Mouse (Mus musculus) left cerebral cortex, adult 18-20 months (tissue): ENCODE data around the gene Cnksr3. TPM values are rescaled to one million over a fixed set of nuclear protein-coding genes. Genes with fewer than 3 reads are reported as not detected.

ENCODE experiments used
- DNase-seq, 2 experiments: peaks; one replicate each; pipeline ENCODE4 v3.0.0; 2021 to 2022; ENCODE audit warnings: low spot score in 2 of 2, mixed read lengths in 1 of 2
- long read RNA-seq, 2 experiments: library from polyadenylated mRNA; stranded (forward); transcript quantifications; one replicate each; pipeline ENCODE4 v2.0.0; 2021
- total RNA-seq, 2 experiments: library from RNA; stranded (reverse); gene quantifications; 2 replicates each; pipeline ENCODE4 v1.2.3; 2021

Cnksr3 gene
- total RNA-seq: 1 to 10 TPM; 3.6 to 3.8 TPM
- long read RNA-seq, experiment 1, partial matches to known transcripts: 1 of 4 reads
- long read RNA-seq, experiment 1, other reads (novel, unspliced or antisense): 0 of 4 reads
- long read RNA-seq, experiment 2, partial matches to known transcripts: 0 of 1 reads
- long read RNA-seq, experiment 2, other reads (novel, unspliced or antisense): 1 of 1 reads

GRCm38 (mm10) chr10:7211696-7212482 lies at the start of gene Cnksr3:
Gene Cnksr3, minus strand, starts transcription at chr10:7212237.
- DNase-seq: peak; percentile 84

- no peak for DNase-seq
These were observed 48.4 kb upstream of the Cnksr3 start for GRCm38 (mm10) chr10:7260166-7261108.

GRCm38 (mm10) chr10:7258607-7259006 lies 46.6 kb upstream of the Cnksr3 start:
- no peak for DNase-seq

GRCm38 (mm10) chr10:7250455-7250854 lies 38.4 kb upstream of the Cnksr3 start:
- no peak for DNase-seq

- DNase-seq: no peak
These were observed 22.6 kb upstream of the Cnksr3 start for GRCm38 (mm10) chr10:7234601-7235000.

- no peak for DNase-seq
These were observed 5.6 kb upstream of the Cnksr3 start for GRCm38 (mm10) chr10:7217551-7218127.

- no peak for DNase-seq
These were observed 2.7 kb upstream of the Cnksr3 start for GRCm38 (mm10) chr10:7214718-7215117.

- DNase-seq: no peak
These were observed 1.1 kb upstream of the Cnksr3 start for GRCm38 (mm10) chr10:7213066-7213630.

- no peak for DNase-seq
These were observed 500 bp upstream of the Cnksr3 start for GRCm38 (mm10) chr10:7212537-7212936.

- DNase-seq: peak; percentile 26 to 31
These were observed 894 bp downstream of the Cnksr3 start for GRCm38 (mm10) chr10:7210991-7211695.

GRCm38 (mm10) chr10:7209691-7210455 lies 2.2 kb downstream of the Cnksr3 start:
- no peak for DNase-seq

- DNase-seq: no peak
These were observed 3.1 kb downstream of the Cnksr3 start for GRCm38 (mm10) chr10:7208859-7209441.

- no peak for DNase-seq
These were observed 4.7 kb downstream of the Cnksr3 start for GRCm38 (mm10) chr10:7207301-7207700.

GRCm38 (mm10) chr10:7206571-7206970 lies 5.5 kb downstream of the Cnksr3 start:
- DNase-seq: no peak

GRCm38 (mm10) chr10:7205576-7205975 lies 6.5 kb downstream of the Cnksr3 start:
- DNase-seq: no peak

- DNase-seq: no peak
These were observed 7.1 kb downstream of the Cnksr3 start for GRCm38 (mm10) chr10:7204953-7205352.

GRCm38 (mm10) chr10:7202576-7202975 lies 9.5 kb downstream of the Cnksr3 start:
- no peak for DNase-seq

GRCm38 (mm10) chr10:7200665-7201064 lies 11.4 kb downstream of the Cnksr3 start:
- no peak for DNase-seq

- DNase-seq: no peak
These were observed 13.8 kb downstream of the Cnksr3 start for GRCm38 (mm10) chr10:7198201-7198600.
